8 mouse cellular contexts compared by ENCODE assay signal in genomic region chr7:74013601-74014175, GRCm38 (mm10). TPM values are rescaled to one million over a fixed set of nuclear protein-coding genes. Genes with fewer than 3 reads are reported as not detected.
DNase-seq lines count a peak whose midpoint lies in the region; ATAC-seq and TF ChIP-seq lines count a peak whose summit lies in the region.

St8sia2 (minus strand) TSS chr7:74013690.

- peak; percentile 87 for ATAC-seq in forebrain, postnatal 0 days
- peak; percentile 88 for ATAC-seq in hindbrain, postnatal 0 days
- peak; percentile 19; the same call in 1 of the 2 replicates for ATAC-seq in liver, embryonic 16.5 days (ENCODE audit: low read depth)
- peak; percentile 89 for ATAC-seq in neural tube, embryonic 14.5 days (ENCODE audit: low read depth)
- ATAC-seq in activated CD4-positive, CD25-positive, alpha-beta regulatory T cell, adult 4 months = no peak

- no peaks in the 10 kb centered on the region for H3K27me3 ChIP-seq in forebrain, postnatal 0 days (ENCODE audit: insufficient read depth, low read length)
- no peaks in the 10 kb centered on the region for H3K27me3 ChIP-seq in hindbrain, postnatal 0 days (ENCODE audit: insufficient read depth, low read length)
- peaks cover 43% of the 10 kb centered on the region for H3K27me3 ChIP-seq in liver, embryonic 16.5 days (ENCODE audit: control insufficient read depth, insufficient read depth, low read depth, low read length)
- H3K27me3 ChIP-seq in neural tube, embryonic 14.5 days (ENCODE audit: control insufficient read depth, insufficient read depth, low read length) = no peaks in the 10 kb centered on the region; the same call in 1 of the 2 replicates

- peak; percentile 52 to 53 for DNase-seq in cerebellum, postnatal 14 days
- no peak for DNase-seq in cerebellum, adult 11-12 months
- DNase-seq in adrenal gland, postnatal 14 days = peak; percentile 68
- peak; percentile 84 for DNase-seq in forebrain, postnatal 0 days
- peak; percentile 81 for DNase-seq in hindbrain, postnatal 0 days (ENCODE audit: low spot score)

- H3K9ac ChIP-seq in forebrain, postnatal 0 days = peak within 1 kb of the TSS; percentile 99
- H3K9ac ChIP-seq in hindbrain, postnatal 0 days (replicated peaks; ENCODE audit: low read length) = peak within 1 kb of the TSS; percentile 87
- no peak within 1 kb of the TSS for H3K9ac ChIP-seq in liver, embryonic 16.5 days (ENCODE audit: low read depth, low read length)
- H3K9ac ChIP-seq in neural tube, embryonic 14.5 days (replicated peaks; ENCODE audit: low read depth, low read length) = peak within 1 kb of the TSS; percentile 100

- peak within 1 kb of the TSS; percentile 96 for H3K27ac ChIP-seq in forebrain, postnatal 0 days (ENCODE audit: low read depth, low read length)
- H3K27ac ChIP-seq in hindbrain, postnatal 0 days = peak within 1 kb of the TSS; percentile 86
- no peak within 1 kb of the TSS for H3K27ac ChIP-seq in liver, embryonic 16.5 days (ENCODE audit: low read length)
- peak within 1 kb of the TSS; percentile 96 for H3K27ac ChIP-seq in neural tube, embryonic 14.5 days (ENCODE audit: low read depth, low read length)

- peaks cover 14% of the 10 kb centered on the region for H3K4me1 ChIP-seq in forebrain, postnatal 0 days (ENCODE audit: insufficient read depth)
- no peaks in the 10 kb centered on the region; the same call in 1 of the 2 replicates for H3K4me1 ChIP-seq in hindbrain, postnatal 0 days (ENCODE audit: insufficient read depth, low read length)
- H3K4me1 ChIP-seq in liver, embryonic 16.5 days (ENCODE audit: control insufficient read depth, low read depth, low read length) = no peaks in the 10 kb centered on the region
- peaks cover 34% of the 10 kb centered on the region for H3K4me1 ChIP-seq in neural tube, embryonic 14.5 days (ENCODE audit: control insufficient read depth, insufficient read depth, low read length)

- no peaks in the 10 kb centered on the region for H3K9me3 ChIP-seq in forebrain, postnatal 0 days (ENCODE audit: low read length)
- H3K9me3 ChIP-seq in hindbrain, postnatal 0 days (ENCODE audit: low read length) = no peaks in the 10 kb centered on the region
- H3K9me3 ChIP-seq in liver, embryonic 16.5 days (replicated peaks; ENCODE audit: control insufficient read depth, low read length) = no peaks in the 10 kb centered on the region
- H3K9me3 ChIP-seq in neural tube, embryonic 14.5 days (ENCODE audit: control insufficient read depth, low read length) = no peaks in the 10 kb centered on the region

- peak within 1 kb of the TSS; percentile 79 for H3K4me2 ChIP-seq in forebrain, postnatal 0 days (ENCODE audit: low read depth)
- H3K4me2 ChIP-seq in hindbrain, postnatal 0 days (ENCODE audit: low read depth, low read length) = peak within 1 kb of the TSS; percentile 83
- H3K4me2 ChIP-seq in liver, embryonic 16.5 days (ENCODE audit: low read depth, low read length) = peak within 1 kb of the TSS; percentile 54
- peak within 1 kb of the TSS; percentile 83 for H3K4me2 ChIP-seq in neural tube, embryonic 14.5 days (ENCODE audit: low read depth, low read length)

- no peaks in the 10 kb centered on the region for H3K36me3 ChIP-seq in forebrain, postnatal 0 days (ENCODE audit: insufficient read depth)
- H3K36me3 ChIP-seq in hindbrain, postnatal 0 days (ENCODE audit: insufficient read depth, low read length) = no peaks in the 10 kb centered on the region
- no peaks in the 10 kb centered on the region for H3K36me3 ChIP-seq in liver, embryonic 16.5 days (ENCODE audit: control insufficient read depth, insufficient read depth)
- H3K36me3 ChIP-seq in neural tube, embryonic 14.5 days (ENCODE audit: control insufficient read depth, insufficient read depth, low read length) = no peaks in the 10 kb centered on the region

- no peak for TF ChIP-seq CTCF in forebrain, postnatal 0 days (IDR thresholded peaks at IDR 0.05; ENCODE audit: low read depth)
- TF ChIP-seq CTCF in hindbrain, postnatal 0 days (IDR thresholded peaks at IDR 0.05; ENCODE audit: low read depth) = no peak

- peak within 1 kb of the TSS; percentile 89 for H3K4me3 ChIP-seq in forebrain, postnatal 0 days (ENCODE audit: low read depth, low read length)
- peak within 1 kb of the TSS; percentile 92 for H3K4me3 ChIP-seq in hindbrain, postnatal 0 days (ENCODE audit: low read length)
- H3K4me3 ChIP-seq in liver, embryonic 16.5 days (ENCODE audit: low read depth, low read length) = peak within 1 kb of the TSS; percentile 35
- H3K4me3 ChIP-seq in neural tube, embryonic 14.5 days (ENCODE audit: low read depth, low read length) = peak within 1 kb of the TSS; percentile 94

- under 1% methylated on average over 36 of the region's 42 CpGs for WGBS in forebrain, postnatal 0 days
- WGBS in hindbrain, postnatal 0 days = 3% methylated on average over 27 of the region's 42 CpGs
- under 1% methylated on average over 32 of the region's 42 CpGs for WGBS in liver, embryonic 16.5 days (ENCODE audit: insufficient replicate concordance)
- WGBS in neural tube, embryonic 14.5 days = 0% methylated on average over 29 of the region's 42 CpGs

RNA-seq across cellular contexts. Expression of gene St8sia2, which starts in this region (rescaled TPM):
- total RNA-seq in adrenal gland, postnatal 14 days (2021) = 1.0 and 2.4 TPM in 2 replicates
- 59.6 and 75.7 TPM in 2 replicates for total RNA-seq in forebrain, postnatal 0 days (2014; rRNA removed)
- 69.2 and 84.0 TPM in 2 replicates for polyA plus RNA-seq in forebrain, postnatal 0 days (2015; fragmentation: Nextera tagmentation; extraction: Ambion mirVana)
- total RNA-seq in hindbrain, postnatal 0 days (2014; rRNA removed) = 52.4 and 54.8 TPM in 2 replicates
- polyA plus RNA-seq in hindbrain, postnatal 0 days (2015; fragmentation: Nextera tagmentation; extraction: Ambion mirVana) = 37.4 and 45.1 TPM in 2 replicates
- polyA plus RNA-seq in liver, embryonic 16.5 days (2015; fragmentation: Nextera tagmentation; extraction: Ambion mirVana) = 0.04 and 0.07 TPM in 2 replicates
- 97.9 and 102 TPM in 2 replicates for polyA plus RNA-seq in neural tube, embryonic 14.5 days (2014; fragmentation: Nextera tagmentation; extraction: Ambion mirVana)
- polyA plus RNA-seq in activated CD4-positive, CD25-positive, alpha-beta regulatory T cell, adult 4 months (2017; shearing (Covaris generic)) = not detected

Comparison
In these comparisons a context has a peak if more than half of its experiments do, and no peak if none do; other contexts are left out.
1. RNA of gene St8sia2 (total RNA-seq): 59.6 to 75.7 TPM in forebrain, postnatal 0 days and 52.4 to 54.8 TPM in hindbrain, postnatal 0 days; 1.0 to 2.4 TPM in adrenal gland, postnatal 14 days; every median in the first group is over 10 times any median in the second.
2. RNA of gene St8sia2 (polyA plus RNA-seq): 97.9 to 102 TPM in neural tube, embryonic 14.5 days, 69.2 to 84.0 TPM in forebrain, postnatal 0 days and 37.4 to 45.1 TPM in hindbrain, postnatal 0 days; 0.04 to 0.07 TPM in liver, embryonic 16.5 days and not detected in activated CD4-positive, CD25-positive, alpha-beta regulatory T cell, adult 4 months; every median in the first group is over 10 times any median in the second.
3. Peak in ATAC-seq, H3K4me3 ChIP-seq and H3K4me2 ChIP-seq in liver, embryonic 16.5 days; RNA of the gene not detected or under 1 TPM.
4. H3K4me3 ChIP-seq: peak in every context shown above with its lines; median percentile 94 in neural tube, embryonic 14.5 days; 92 in hindbrain, postnatal 0 days; 89 in forebrain, postnatal 0 days; 35 in liver, embryonic 16.5 days.
5. Peak in every context shown above with its lines, with median percentiles within 50 percentile points of each other: H3K4me2 ChIP-seq.